Mouse (Mus musculus) myocyte (in vitro differentiated cells): ENCODE results near the gene Camta1.

Source experiments
- CEBPB ChIP-seq: IDR thresholded peaks from 2 replicates; pipeline ENCODE4 v1.6.1; 2011; ENCODE audit warnings: mild to moderate bottlenecking, moderate library complexity; ENCODE audit not compliant: poor library complexity, insufficient read depth, severe bottlenecking
- E2F4 ChIP-seq: IDR thresholded peaks from one replicate; pipeline ENCODE4 v1.6.1; 2011; ENCODE audit warnings: mild to moderate bottlenecking, control low read depth, moderate library complexity; ENCODE audit not compliant: insufficient read depth
- MAX ChIP-seq: IDR thresholded peaks from one replicate; pipeline ENCODE4 v1.6.1; 2011; ENCODE audit warnings: low read depth, mild to moderate bottlenecking, control low read depth
- MYOD1 ChIP-seq, 3 experiments: IDR thresholded peaks; one replicate each; pipeline ENCODE4 v1.6.1; 2011; ENCODE audit warnings: control low read depth in 2 of 3, low read depth in 2 of 3, mild to moderate bottlenecking in 2 of 3, moderate library complexity in 1 of 3; ENCODE audit not compliant: insufficient read length in 2 of 3, control insufficient read depth in 1 of 3
- MYOG ChIP-seq, 3 experiments: IDR thresholded peaks; one replicate each; pipeline ENCODE4 v1.6.1; 2011; ENCODE audit warnings: control low read depth in 2 of 3, low read depth in 2 of 3, mild to moderate bottlenecking in 2 of 3; ENCODE audit not compliant: insufficient read length in 2 of 3, control insufficient read depth in 1 of 3, insufficient read depth in 1 of 3
- POLR2A ChIP-seq: IDR thresholded peaks from one replicate; pipeline ENCODE4 v1.6.1; 2011; ENCODE audit warnings: low read depth, mild to moderate bottlenecking, control low read depth, moderate library complexity; ENCODE audit not compliant: insufficient read length
- POLR2AphosphoS2 ChIP-seq: IDR thresholded peaks from one replicate; pipeline ENCODE4 v1.6.1; 2011; ENCODE audit warnings: low read depth, control low read depth; ENCODE audit not compliant: insufficient read length
- REST ChIP-seq: IDR thresholded peaks from one replicate; pipeline ENCODE4 v1.6.1; 2011; ENCODE audit warnings: mild to moderate bottlenecking, control low read depth, moderate library complexity; ENCODE audit not compliant: insufficient read depth, insufficient read length
- SRF ChIP-seq: IDR thresholded peaks from one replicate; pipeline ENCODE4 v1.6.1; 2011; ENCODE audit warnings: low read depth; ENCODE audit not compliant: control insufficient read depth, insufficient read length
- TCF12 ChIP-seq: IDR thresholded peaks from one replicate; pipeline ENCODE4 v1.6.1; 2011; ENCODE audit warnings: mild to moderate bottlenecking, control low read depth; ENCODE audit not compliant: poor library complexity, insufficient read depth, severe bottlenecking
- TCF3 ChIP-seq: IDR thresholded peaks from one replicate; pipeline ENCODE4 v1.6.1; 2011; ENCODE audit warnings: low read depth, control low read depth; ENCODE audit not compliant: insufficient read length
- USF1 ChIP-seq: IDR thresholded peaks from one replicate; pipeline ENCODE4 v1.6.1; 2011; ENCODE audit warnings: low read depth, mild to moderate bottlenecking, control low read depth, moderate library complexity

- peak; percentile 90 for TF ChIP-seq POLR2A
- no peak for TF ChIP-seq USF1
- TF ChIP-seq MAX: no peak
- TF ChIP-seq POLR2AphosphoS2: peak; percentile 97
- TF ChIP-seq REST: no peak
- peak; percentile 63 for TF ChIP-seq E2F4
- no peak for TF ChIP-seq TCF12
- no peak for TF ChIP-seq MYOD1 (IDR thresholded peaks at IDR 0.05; ENCODE audit: control insufficient read depth in 1 of 3, insufficient read length in 2 of 3, low read depth in 2 of 3)
- no peak for TF ChIP-seq MYOG (IDR thresholded peaks at IDR 0.05; ENCODE audit: control insufficient read depth in 1 of 3, insufficient read depth in 1 of 3, insufficient read length in 2 of 3, low read depth in 2 of 3)
- no peak for TF ChIP-seq CEBPB
- TF ChIP-seq TCF3: no peak
- no peak for TF ChIP-seq SRF
Observed at GRCm38 (mm10) chr4:150914290-150914733, 947.4 kb downstream of the Camta1 start, which contains the start of the genes Park7 and Tnfrsf9.
